In genomic region chr3:75276522-75276921, GRCm38 (mm10) we compare ENCODE assay signal across 39 mouse cellular contexts. TPM values are rescaled to one million over a fixed set of nuclear protein-coding genes. Genes with fewer than 3 reads are reported as not detected.
"Had no signal": no experiment of that assay in that cellular context is flagged by ENCODE, and none has a peak within 500 bp of the region (broad histone marks: within the 10 kb centered on the region; RNA-seq: fewer than 3 reads in every experiment).

No protein-coding gene starts in this region.

- H3K36me3 ChIP-seq: embryonic facial prominence, embryonic 10.5 days; embryonic facial prominence, embryonic 12.5 days; embryonic facial prominence, embryonic 13.5 days; embryonic facial prominence, embryonic 15.5 days; forebrain, embryonic 10.5 days; forebrain, embryonic 12.5 days; forebrain, embryonic 15.5 days had no signal

- DNase-seq: cerebellum, adult 2 months; cerebellum, adult 8-10 months; cerebellum, adult 9-10 months; cerebellum, adult 9-11 months; cerebellum, postnatal 10 days; cerebellum, postnatal 14 days; cerebellum, postnatal 25 days; cerebellum, postnatal 36 days; embryo, embryonic 11 days; forebrain, postnatal 0 days; gastrocnemius, adult 2 months; gastrocnemius, postnatal 10 days; gastrocnemius, postnatal 14 days; gastrocnemius, postnatal 25 days; gastrocnemius, postnatal 36 days; heart, adult 11 months; heart, adult 18-20 months; heart, adult 2 months had no signal

- H3K27ac ChIP-seq: embryonic facial prominence, embryonic 10.5 days; embryonic facial prominence, embryonic 12.5 days; embryonic facial prominence, embryonic 13.5 days; embryonic facial prominence, embryonic 15.5 days; forebrain, embryonic 10.5 days; forebrain, embryonic 12.5 days; forebrain, embryonic 13.5 days; forebrain, embryonic 15.5 days; gastrocnemius, adult 2 months; heart, adult 2 months had no signal

- H3K4me1 ChIP-seq: embryonic facial prominence, embryonic 10.5 days; embryonic facial prominence, embryonic 12.5 days; embryonic facial prominence, embryonic 13.5 days; embryonic facial prominence, embryonic 15.5 days; forebrain, embryonic 13.5 days; forebrain, embryonic 15.5 days had no signal

- H3K4me3 ChIP-seq: embryonic facial prominence, embryonic 10.5 days; embryonic facial prominence, embryonic 12.5 days; embryonic facial prominence, embryonic 13.5 days; embryonic facial prominence, embryonic 15.5 days; erythroblast, embryonic 14.5 days; forebrain, embryonic 10.5 days; forebrain, embryonic 12.5 days; forebrain, embryonic 13.5 days; forebrain, embryonic 15.5 days; gastrocnemius, adult 2 months; heart, adult 2 months had no signal

- H3K9ac ChIP-seq: embryonic facial prominence, embryonic 12.5 days; embryonic facial prominence, embryonic 13.5 days; embryonic facial prominence, embryonic 15.5 days; forebrain, embryonic 12.5 days; forebrain, embryonic 13.5 days; forebrain, embryonic 15.5 days; forebrain, postnatal 0 days had no signal

- H3K9me3 ChIP-seq: embryonic facial prominence, embryonic 10.5 days; embryonic facial prominence, embryonic 12.5 days; embryonic facial prominence, embryonic 13.5 days; embryonic facial prominence, embryonic 15.5 days; forebrain, embryonic 10.5 days; forebrain, embryonic 12.5 days; forebrain, embryonic 13.5 days; forebrain, embryonic 15.5 days had no signal

- ATAC-seq: forebrain, embryonic 13.5 days; forebrain, embryonic 14.5 days; forebrain, embryonic 15.5 days; forebrain, embryonic 16.5 days had no signal

- H3K27me3 ChIP-seq: embryonic facial prominence, embryonic 12.5 days; embryonic facial prominence, embryonic 13.5 days; embryonic facial prominence, embryonic 15.5 days; forebrain, embryonic 12.5 days; forebrain, embryonic 13.5 days; forebrain, embryonic 15.5 days had no signal

- H3K4me2 ChIP-seq: embryonic facial prominence, embryonic 12.5 days; embryonic facial prominence, embryonic 13.5 days; embryonic facial prominence, embryonic 15.5 days; forebrain, embryonic 12.5 days; forebrain, embryonic 13.5 days; forebrain, embryonic 15.5 days had no signal

RNA-seq across cellular contexts. Expression of gene Serpini2, which starts 6.6 kb away (rescaled TPM):
- total RNA-seq: forebrain, postnatal 0 days; gastrocnemius, adult 18-20 months; gastrocnemius, adult 2 months; gastrocnemius, adult 8-10 months; gastrocnemius, postnatal 10 days; gastrocnemius, postnatal 14 days; gastrocnemius, postnatal 25 days; gastrocnemius, postnatal 36 days; gastrocnemius, postnatal 4 days; heart, adult 18-20 months; heart, adult 2 months; heart, adult 8-10 months had no signal
- polyA plus RNA-seq: cerebellum, adult 2 months; cortical plate, adult 2 months; embryonic facial prominence, embryonic 10.5 days; embryonic facial prominence, embryonic 11.5 days; embryonic facial prominence, embryonic 12.5 days; embryonic facial prominence, embryonic 13.5 days; embryonic facial prominence, embryonic 14.5 days; embryonic facial prominence, embryonic 15.5 days; erythroblast, embryonic 14.5 days; forebrain, embryonic 10.5 days; forebrain, embryonic 11.5 days; forebrain, embryonic 12.5 days; forebrain, embryonic 13.5 days; forebrain, embryonic 14.5 days; forebrain, embryonic 15.5 days; forebrain, embryonic 16.5 days; forebrain, postnatal 0 days; frontal cortex, adult 2 months; gonadal fat pad, adult 2 months; heart, adult 2 months had no signal
